Mouse (Mus musculus) embryonic fibroblast, embryonic 13.5 days (primary cell): ENCODE measurements around the gene Xylt1.

Experiments
- CTCF ChIP-seq: IDR thresholded peaks from 2 replicates; pipeline ENCODE4 v1.5.1; 2011; ENCODE audit warnings: mild to moderate bottlenecking, control low read depth, low read length, moderate library complexity, borderline replicate concordance; ENCODE audit not compliant: insufficient read depth
- POLR2A ChIP-seq: IDR thresholded peaks from 2 replicates; pipeline ENCODE4 v1.6.1; 2011; ENCODE audit warnings: low read depth, mild to moderate bottlenecking, control low read depth, low read length, moderate library complexity

GRCm38 (mm10) chr7:117699343-117699985 is 318.7 kb downstream of the Xylt1 start:
- TF ChIP-seq CTCF, result no peak
- no peak for TF ChIP-seq POLR2A
